Mouse (Mus musculus) lung, postnatal 14 days (tissue): ENCODE measurements at regions not wholly inside any gene's neighbourhood (a gene's known extent, or its start where the extent isn't known, plus 50 kb on each side); places are given as distances from the start of the nearest gene placed in this dataset.

Source experiments
- DNase-seq: peaks from one replicate; pipeline ENCODE4 v3.0.0; 2021

- DNase-seq: no peak
Observed at GRCm38 (mm10) chr9:101348771-101349170, 97.2 kb upstream of the Ppp2r3a start.

GRCm38 (mm10) chr9:101342887-101343286, 91.3 kb upstream of the Ppp2r3a start:
- DNase-seq: no peak

- no peak for DNase-seq
Observed at GRCm38 (mm10) chr9:101340796-101341465, 89.3 kb upstream of the Ppp2r3a start.

- DNase-seq: no peak
Observed at GRCm38 (mm10) chr9:101329032-101329824, 77.6 kb upstream of the Ppp2r3a start.

- DNase-seq: no peak
Observed at GRCm38 (mm10) chr9:101326961-101327360, 75.4 kb upstream of the Ppp2r3a start.

- DNase-seq: peak; percentile 73
Observed at GRCm38 (mm10) chr9:101314036-101314435, 62.4 kb upstream of the Ppp2r3a start.

- peak; percentile 13 for DNase-seq
Observed at GRCm38 (mm10) chr9:101306408-101306935, 54.9 kb upstream of the Ppp2r3a start.

- no peak for DNase-seq
Observed at GRCm38 (mm10) chr9:101305730-101306129, 54.1 kb upstream of the Ppp2r3a start.
